Mouse (Mus musculus): ENCODE results near the gene Gm17428.
"Not testable (repeated sequence)": the region's sequence is repeated elsewhere in the genome, so short reads cannot be mapped to it uniquely, and the experiment has no call there.

Gm17428 gene

GRCm38 (mm10) chr14:54951587-54951986 lies 25.1 kb upstream of the Gm17428 start:
- DNase-seq (ENCODE audit: low read depth): no peak

GRCm38 (mm10) chr14:54953664-54954206 lies 23.0 kb upstream of the Gm17428 start:
- DNase-seq (ENCODE audit: low read depth): no peak

GRCm38 (mm10) chr14:54954474-54954873 lies 22.3 kb upstream of the Gm17428 start:
- no peak for DNase-seq (ENCODE audit: low read depth)

- DNase-seq (ENCODE audit: low read depth): no peak
Observed at GRCm38 (mm10) chr14:54955481-54955880, 21.3 kb upstream of the Gm17428 start.

- DNase-seq (ENCODE audit: low read depth): no peak
Observed at GRCm38 (mm10) chr14:54956533-54956932, 20.2 kb upstream of the Gm17428 start.

GRCm38 (mm10) chr14:54958503-54958902 lies 18.2 kb upstream of the Gm17428 start:
- DNase-seq (ENCODE audit: low read depth): no peak

- no peak for DNase-seq (ENCODE audit: low read depth)
Observed at GRCm38 (mm10) chr14:54959197-54959596, 17.5 kb upstream of the Gm17428 start.

GRCm38 (mm10) chr14:54959853-54960613 lies 16.7 kb upstream of the Gm17428 start:
- DNase-seq (ENCODE audit: low read depth): not testable (repeated sequence)

GRCm38 (mm10) chr14:54960769-54961168 lies 16.0 kb upstream of the Gm17428 start:
- no peak for DNase-seq (ENCODE audit: low read depth)

- DNase-seq (ENCODE audit: low read depth): no peak
Observed at GRCm38 (mm10) chr14:54961487-54961886, 15.2 kb upstream of the Gm17428 start.

GRCm38 (mm10) chr14:54962714-54963113 lies 14.0 kb upstream of the Gm17428 start:
- no peak for DNase-seq (ENCODE audit: low read depth)

GRCm38 (mm10) chr14:54963727-54964126 lies 13.0 kb upstream of the Gm17428 start:
- no peak for DNase-seq (ENCODE audit: low read depth)

- DNase-seq (ENCODE audit: low read depth): no peak
Observed at GRCm38 (mm10) chr14:54965044-54965443, 11.7 kb upstream of the Gm17428 start.

GRCm38 (mm10) chr14:54965631-54966030 lies 11.1 kb upstream of the Gm17428 start:
- no peak for DNase-seq (ENCODE audit: low read depth)

GRCm38 (mm10) chr14:54966320-54966977 lies 10.3 kb upstream of the Gm17428 start, which contains the start of gene Myh6:
Gene Myh6, minus strand, starts transcription at chr14:54966927.
- DNase-seq (ENCODE audit: low read depth): no peak

GRCm38 (mm10) chr14:54967874-54968273 lies 8.9 kb upstream of the Gm17428 start:
- DNase-seq (ENCODE audit: low read depth): no peak

GRCm38 (mm10) chr14:54968344-54968743 lies 8.4 kb upstream of the Gm17428 start:
- DNase-seq (ENCODE audit: low read depth): no peak

GRCm38 (mm10) chr14:54972786-54973185 lies 3.9 kb upstream of the Gm17428 start:
- DNase-seq (ENCODE audit: low read depth): not testable (repeated sequence)

- no peak for DNase-seq (ENCODE audit: low read depth)
Observed at GRCm38 (mm10) chr14:54974068-54974791, 2.5 kb upstream of the Gm17428 start.

- DNase-seq (ENCODE audit: low read depth): no peak
Observed at GRCm38 (mm10) chr14:54978664-54979063, 1.9 kb downstream of the Gm17428 start.

GRCm38 (mm10) chr14:54981934-54982333 lies 5.2 kb downstream of the Gm17428 start:
- DNase-seq (ENCODE audit: low read depth): no peak

GRCm38 (mm10) chr14:54988350-54988874 lies 11.7 kb downstream of the Gm17428 start:
- DNase-seq (ENCODE audit: low read depth): not testable (repeated sequence)

Data from fibroblast of lung, adult 2 months (primary cell).